Mouse (Mus musculus): ENCODE results near the gene Zfp457. TPM values are rescaled to one million over a fixed set of nuclear protein-coding genes. Genes with fewer than 3 reads are reported as not detected.

The Zfp457 gene
- polyA plus RNA-seq, 1 experiment from 2014 or later = 1.1 TPM

Other genes with a start within 250 kb of the Zfp457 start
- 7.7 and 8.0 TPM in 2 replicates for gene Zfp712, start 245.3 kb downstream of the Zfp457 start, polyA plus RNA-seq (2015; fragmentation: Nextera tagmentation; extraction: Ambion mirVana)
- gene Zfp708, start 208.5 kb downstream of the Zfp457 start, polyA plus RNA-seq (2015; fragmentation: Nextera tagmentation; extraction: Ambion mirVana) = 10.7 and 11.4 TPM in 2 replicates
- 1.1 and 1.9 TPM in 2 replicates for gene Gm28557, start 197.9 kb downstream of the Zfp457 start, polyA plus RNA-seq (2015; fragmentation: Nextera tagmentation; extraction: Ambion mirVana)
- 0.08 and 0.18 TPM in 2 replicates for gene Rslcan18, start 190.2 kb downstream of the Zfp457 start, polyA plus RNA-seq (2015; fragmentation: Nextera tagmentation; extraction: Ambion mirVana)
- gene Zfp759, start 184.8 kb downstream of the Zfp457 start, polyA plus RNA-seq (2015; fragmentation: Nextera tagmentation; extraction: Ambion mirVana) = 3.5 and 3.6 TPM in 2 replicates
- gene Rsl1, start 133.3 kb downstream of the Zfp457 start, polyA plus RNA-seq (2015; fragmentation: Nextera tagmentation; extraction: Ambion mirVana) = 6.6 and 7.8 TPM in 2 replicates
- 2.6 and 2.7 TPM in 2 replicates for gene Zfp455, start 112.0 kb downstream of the Zfp457 start, polyA plus RNA-seq (2015; fragmentation: Nextera tagmentation; extraction: Ambion mirVana)
- 5.3 and 5.8 TPM in 2 replicates for gene Zfp458, start 28.0 kb downstream of the Zfp457 start, polyA plus RNA-seq (2015; fragmentation: Nextera tagmentation; extraction: Ambion mirVana)
- 1.6 and 2.2 TPM in 2 replicates for gene Zfp595, start 26.1 kb upstream of the Zfp457 start, polyA plus RNA-seq (2015; fragmentation: Nextera tagmentation; extraction: Ambion mirVana)
- gene Gm28044, start 54.1 kb upstream of the Zfp457 start, polyA plus RNA-seq (2015; fragmentation: Nextera tagmentation; extraction: Ambion mirVana) = 1.3 TPM in 1 of 2 replicates, not detected in the other
- 0.64 and 0.72 TPM in 2 replicates for gene Zfp953, start 54.1 kb upstream of the Zfp457 start, polyA plus RNA-seq (2015; fragmentation: Nextera tagmentation; extraction: Ambion mirVana)
- gene Gm28041, start 69.2 kb upstream of the Zfp457 start, polyA plus RNA-seq (2015; fragmentation: Nextera tagmentation; extraction: Ambion mirVana) = not detected in 2 replicates
- gene Zfp456, start 69.3 kb upstream of the Zfp457 start, polyA plus RNA-seq (2015; fragmentation: Nextera tagmentation; extraction: Ambion mirVana) = 0.61 and 0.65 TPM in 2 replicates
- 4.6 and 4.7 TPM in 2 replicates for gene Zfp429, start 93.3 kb upstream of the Zfp457 start, polyA plus RNA-seq (2015; fragmentation: Nextera tagmentation; extraction: Ambion mirVana)
- gene Zfp459, start 114.9 kb upstream of the Zfp457 start, polyA plus RNA-seq (2015; fragmentation: Nextera tagmentation; extraction: Ambion mirVana) = 1.3 and 1.8 TPM in 2 replicates
- gene Zfp874a, start 145.1 kb upstream of the Zfp457 start, polyA plus RNA-seq (2015; fragmentation: Nextera tagmentation; extraction: Ambion mirVana) = 7.3 and 7.5 TPM in 2 replicates
- 3.3 and 3.9 TPM in 2 replicates for gene Zfp874b, start 177.8 kb upstream of the Zfp457 start, polyA plus RNA-seq (2015; fragmentation: Nextera tagmentation; extraction: Ambion mirVana)
- 12.3 and 12.6 TPM in 2 replicates for gene Zfp58, start 194.1 kb upstream of the Zfp457 start, polyA plus RNA-seq (2015; fragmentation: Nextera tagmentation; extraction: Ambion mirVana)
- 0.59 TPM in 1 of 2 replicates, not detected in the other for gene Gm26965, start 219.7 kb upstream of the Zfp457 start, polyA plus RNA-seq (2015; fragmentation: Nextera tagmentation; extraction: Ambion mirVana)
- 42.8 and 43.6 TPM in 2 replicates for gene Zfp87, start 219.7 kb upstream of the Zfp457 start, polyA plus RNA-seq (2015; fragmentation: Nextera tagmentation; extraction: Ambion mirVana)
- 15.3 and 16.2 TPM in 2 replicates for gene Zfp748, start 247.3 kb upstream of the Zfp457 start, polyA plus RNA-seq (2015; fragmentation: Nextera tagmentation; extraction: Ambion mirVana)

Data from forebrain, embryonic 15.5 days (tissue).